Mouse (Mus musculus): ENCODE results near the gene Eprs. TPM values are rescaled to one million over a fixed set of nuclear protein-coding genes. Genes with fewer than 3 reads are reported as not detected.

Gene Eprs
- polyA plus RNA-seq, 1 experiment: 15.3 TPM

DNA sequence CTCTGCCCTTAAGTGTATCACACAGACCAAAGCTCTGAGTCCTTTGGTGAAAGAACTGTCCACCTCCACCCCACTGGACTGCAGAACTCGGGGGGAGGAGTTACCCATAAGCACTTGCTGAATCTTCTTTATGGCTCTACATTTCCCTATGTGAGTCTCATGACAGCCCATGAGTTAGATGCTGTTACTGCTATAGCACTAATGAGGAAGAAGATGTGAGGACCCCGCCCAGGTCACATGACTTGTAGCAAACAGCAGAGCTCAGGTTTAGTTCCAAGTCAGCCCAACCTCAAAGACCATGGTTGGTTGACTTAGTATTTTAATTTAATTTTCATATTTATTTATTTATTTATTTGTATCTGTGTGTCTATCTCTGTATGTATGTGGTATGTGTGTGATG lies 86.9 kb downstream of the Eprs start:
- Histone ChIP-seq H3K4me3 (ENCODE audit: control insufficient read depth, low read depth, low read length) (no peak overlapping the region), H3K4me1 (ENCODE audit: control insufficient read depth, insufficient read depth, low read length) (peaks cover 11% of the 10 kb centered on the region)
- no peak for TF ChIP-seq CTCF (IDR thresholded peaks at IDR 0.05; ENCODE audit: control insufficient read depth, insufficient read depth, insufficient replicate concordance, low read depth, low read length)
- TF ChIP-seq POLR2A (IDR thresholded peaks at IDR 0.05; ENCODE audit: control insufficient read depth, low read depth, low read length): no peak

GRCm38 (mm10) chr1:185451077-185451476 lies 88.2 kb downstream of the Eprs start:
- Histone ChIP-seq H3K4me3 (ENCODE audit: control insufficient read depth, low read depth, low read length) (no peak overlapping the region), H3K36me3 (ENCODE audit: control insufficient read depth, insufficient read depth, low read length) (no peaks in the 10 kb centered on the region), H3K4me1 (ENCODE audit: control insufficient read depth, insufficient read depth, low read length) (peaks cover 17% of the 10 kb centered on the region), H3K27ac (ENCODE audit: control insufficient read depth, insufficient read depth, low read depth, low read length) (no peak overlapping the region), H3K27me3 (ENCODE audit: control insufficient read depth, insufficient read depth, low read length) (no peaks in the 10 kb centered on the region; the same call in 1 of the 2 replicates)
- TF ChIP-seq POLR2A (IDR thresholded peaks at IDR 0.05; ENCODE audit: control insufficient read depth, low read depth, low read length): no peak
- TF ChIP-seq CTCF (IDR thresholded peaks at IDR 0.05; ENCODE audit: control insufficient read depth, insufficient read depth, insufficient replicate concordance, low read depth, low read length): no peak

More for the DNA sequence above, 86.9 kb downstream of the Eprs start:
- no peak overlapping the region for H3K27ac ChIP-seq (ENCODE audit: control insufficient read depth, insufficient read depth, low read depth, low read length)
- H3K27me3 ChIP-seq (ENCODE audit: control insufficient read depth, insufficient read depth, low read length): no peaks in the 10 kb centered on the region
- H3K36me3 ChIP-seq (ENCODE audit: control insufficient read depth, insufficient read depth, low read length): no peaks in the 10 kb centered on the region

DNA sequence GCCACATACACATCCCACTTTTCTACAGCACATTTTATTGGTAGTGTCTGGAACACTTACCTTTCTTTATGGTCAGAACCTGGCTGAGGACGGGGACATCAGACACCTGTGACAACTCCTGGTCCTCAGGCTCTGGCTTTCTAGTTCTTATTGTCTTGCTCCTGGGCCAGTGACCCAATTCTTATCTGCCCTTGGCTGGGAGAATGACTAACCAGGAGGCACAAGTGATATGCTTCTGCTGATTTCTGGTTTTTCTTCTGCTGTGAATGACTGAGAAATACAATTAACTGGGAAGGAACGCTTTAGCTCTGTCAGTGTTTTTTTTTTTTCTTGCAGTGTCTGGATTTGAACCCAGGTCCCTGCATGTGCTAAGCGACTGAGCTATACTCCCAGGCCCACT lies 88.7 kb downstream of the Eprs start:
- H3K4me3 ChIP-seq (ENCODE audit: control insufficient read depth, low read depth, low read length): no peak overlapping the region
- TF ChIP-seq POLR2A (IDR thresholded peaks at IDR 0.05; ENCODE audit: control insufficient read depth, low read depth, low read length) (no peak), CTCF (IDR thresholded peaks at IDR 0.05; ENCODE audit: control insufficient read depth, insufficient read depth, insufficient replicate concordance, low read depth, low read length) (no peak)
- no peaks in the 10 kb centered on the region; the same call in 1 of the 2 replicates for H3K27me3 ChIP-seq (ENCODE audit: control insufficient read depth, insufficient read depth, low read length)
- H3K4me1 ChIP-seq (ENCODE audit: control insufficient read depth, insufficient read depth, low read length): peaks cover 17% of the 10 kb centered on the region
- H3K27ac ChIP-seq (ENCODE audit: control insufficient read depth, insufficient read depth, low read depth, low read length): no peak overlapping the region
- H3K36me3 ChIP-seq (ENCODE audit: control insufficient read depth, insufficient read depth, low read length): no peaks in the 10 kb centered on the region

DNA sequence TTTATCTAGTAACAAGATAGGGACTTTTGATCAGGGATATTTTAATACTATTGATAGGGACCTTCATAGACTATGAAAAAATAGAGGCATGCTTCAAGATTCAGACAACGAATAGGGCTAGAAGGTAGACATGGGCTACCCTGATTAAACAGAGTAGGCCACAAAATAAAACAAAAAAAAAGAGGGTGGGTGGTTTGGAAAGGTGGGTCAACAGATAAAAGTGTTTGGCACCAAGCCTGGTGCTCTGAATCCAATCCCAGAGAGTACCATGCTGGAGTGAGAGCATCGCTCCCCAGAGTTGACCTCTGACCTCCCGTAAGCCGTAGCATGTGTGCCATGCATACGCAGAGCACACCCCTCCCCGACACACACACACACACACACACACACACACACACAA lies 89.6 kb downstream of the Eprs start:
- H3K4me3 ChIP-seq (ENCODE audit: control insufficient read depth, low read depth, low read length): no peak overlapping the region
- no peaks in the 10 kb centered on the region for H3K36me3 ChIP-seq (ENCODE audit: control insufficient read depth, insufficient read depth, low read length)
- peaks cover 17% of the 10 kb centered on the region for H3K4me1 ChIP-seq (ENCODE audit: control insufficient read depth, insufficient read depth, low read length)
- no peaks in the 10 kb centered on the region; the same call in 1 of the 2 replicates for H3K27me3 ChIP-seq (ENCODE audit: control insufficient read depth, insufficient read depth, low read length)
- H3K27ac ChIP-seq (ENCODE audit: control insufficient read depth, insufficient read depth, low read depth, low read length): no peak overlapping the region
- TF ChIP-seq CTCF (IDR thresholded peaks at IDR 0.05; ENCODE audit: control insufficient read depth, insufficient read depth, insufficient replicate concordance, low read depth, low read length) (no peak), POLR2A (IDR thresholded peaks at IDR 0.05; ENCODE audit: control insufficient read depth, low read depth, low read length) (no peak)

DNA sequence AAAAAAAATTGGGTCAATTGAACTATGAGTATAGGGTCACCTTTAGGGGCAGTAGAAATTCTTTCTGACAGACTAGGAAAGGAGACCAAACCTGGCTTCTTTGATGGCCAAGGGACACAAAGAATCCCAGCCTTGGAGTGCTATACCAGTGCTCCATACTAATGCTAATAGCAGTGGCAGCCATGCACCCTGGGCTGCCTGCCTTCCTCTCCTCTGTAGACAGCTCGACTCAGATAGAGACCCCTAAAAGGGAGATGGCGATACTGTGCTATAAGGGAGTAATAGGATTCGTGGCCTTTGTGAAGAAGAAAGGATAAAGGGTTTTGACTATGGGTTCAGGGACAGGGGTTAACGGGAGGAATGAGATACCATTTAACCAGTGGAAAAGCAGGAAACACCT lies 91.3 kb downstream of the Eprs start:
- Histone ChIP-seq H3K4me3 (ENCODE audit: control insufficient read depth, low read depth, low read length) (no peak overlapping the region), H3K27ac (ENCODE audit: control insufficient read depth, insufficient read depth, low read depth, low read length) (no peak overlapping the region), H3K4me1 (ENCODE audit: control insufficient read depth, insufficient read depth, low read length) (peaks cover 11% of the 10 kb centered on the region), H3K27me3 (ENCODE audit: control insufficient read depth, insufficient read depth, low read length) (no peaks in the 10 kb centered on the region; the same call in 1 of the 2 replicates), H3K36me3 (ENCODE audit: control insufficient read depth, insufficient read depth, low read length) (no peaks in the 10 kb centered on the region)
- TF ChIP-seq POLR2A (IDR thresholded peaks at IDR 0.05; ENCODE audit: control insufficient read depth, low read depth, low read length) (no peak), CTCF (IDR thresholded peaks at IDR 0.05; ENCODE audit: control insufficient read depth, insufficient read depth, insufficient replicate concordance, low read depth, low read length) (no peak)

- Histone ChIP-seq H3K27ac (ENCODE audit: control insufficient read depth, insufficient read depth, low read depth, low read length) (no peak within 1 kb of the TSS), H3K4me3 (ENCODE audit: control insufficient read depth, low read depth, low read length) (peak within 1 kb of the TSS; percentile 43), H3K4me1 (ENCODE audit: control insufficient read depth, insufficient read depth, low read length) (peaks cover 7% of the 10 kb centered on the region), H3K27me3 (ENCODE audit: control insufficient read depth, insufficient read depth, low read length) (no peaks in the 10 kb centered on the region; the same call in 1 of the 2 replicates), H3K36me3 (ENCODE audit: control insufficient read depth, insufficient read depth, low read length) (no peaks in the 10 kb centered on the region)
- no peak for TF ChIP-seq CTCF (IDR thresholded peaks at IDR 0.05; ENCODE audit: control insufficient read depth, insufficient read depth, insufficient replicate concordance, low read depth, low read length)
- no peak for TF ChIP-seq POLR2A (IDR thresholded peaks at IDR 0.05; ENCODE audit: control insufficient read depth, low read depth, low read length)
Measured at GRCm38 (mm10) chr1:185454575-185454954, 91.7 kb downstream of the Eprs start, which contains the start of gene Slc30a10. TSS of gene Slc30a10 (plus strand) at chr1:185454848.

DNA sequence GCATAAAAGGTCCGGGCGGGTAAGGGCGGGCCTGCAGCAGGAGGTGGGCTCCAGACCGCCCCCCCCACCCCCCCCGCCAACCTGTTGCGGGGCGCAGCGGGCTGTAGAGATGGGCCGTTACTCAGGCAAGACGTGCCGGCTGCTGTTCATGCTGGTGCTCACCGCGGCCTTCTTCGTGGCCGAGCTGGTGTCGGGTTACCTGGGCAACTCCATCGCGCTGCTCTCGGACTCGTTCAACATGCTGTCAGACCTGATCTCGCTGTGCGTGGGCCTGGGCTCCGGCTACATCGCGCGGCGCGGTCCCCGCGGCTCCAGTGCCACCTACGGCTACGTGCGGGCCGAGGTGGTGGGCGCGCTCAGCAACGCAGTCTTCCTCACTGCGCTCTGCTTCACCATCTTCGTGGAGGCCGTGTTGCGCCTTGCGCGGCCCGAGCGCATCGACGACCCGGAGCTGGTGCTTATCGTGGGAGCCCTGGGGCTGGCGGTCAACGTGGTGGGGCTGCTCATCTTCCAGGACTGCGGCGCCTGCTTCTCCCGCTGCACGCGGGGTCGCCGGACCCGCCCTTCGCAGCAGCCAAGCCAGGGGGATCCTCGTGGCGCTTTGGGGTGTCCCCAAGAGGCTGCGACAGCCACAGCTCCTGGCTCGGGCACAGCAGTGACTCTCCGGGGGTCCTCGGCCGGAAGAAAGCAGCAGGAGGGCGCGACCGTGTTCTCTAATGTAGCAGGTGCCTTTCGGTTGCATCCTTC lies 92.3 kb downstream of the Eprs start:
- Histone ChIP-seq H3K4me1 (ENCODE audit: control insufficient read depth, insufficient read depth, low read length) (peaks cover 5% of the 10 kb centered on the region), H3K4me3 (ENCODE audit: control insufficient read depth, low read depth, low read length) (peak overlapping the region; percentile 43), H3K27me3 (ENCODE audit: control insufficient read depth, insufficient read depth, low read length) (no peaks in the 10 kb centered on the region; the same call in 1 of the 2 replicates), H3K36me3 (ENCODE audit: control insufficient read depth, insufficient read depth, low read length) (no peaks in the 10 kb centered on the region), H3K27ac (ENCODE audit: control insufficient read depth, insufficient read depth, low read depth, low read length) (no peak overlapping the region)
- no peak for TF ChIP-seq POLR2A (IDR thresholded peaks at IDR 0.05; ENCODE audit: control insufficient read depth, low read depth, low read length)
- no peak for TF ChIP-seq CTCF (IDR thresholded peaks at IDR 0.05; ENCODE audit: control insufficient read depth, insufficient read depth, insufficient replicate concordance, low read depth, low read length)

Measured in testis, adult 2 months (tissue).